Mouse (Mus musculus) testis, adult 2 months (tissue): ENCODE measurements around the gene Gjb4.

Experiments
- CTCF ChIP-seq: fragments of 200-500 bp; IDR thresholded peaks from 2 replicates; pipeline ENCODE4 v1.5.1; 2012; ENCODE audit warnings: low read depth, mild to moderate bottlenecking, inconsistent platforms, low read length, moderate library complexity; ENCODE audit not compliant: control insufficient read depth, insufficient read depth, insufficient replicate concordance
- POLR2A ChIP-seq: fragments of 200-500 bp; IDR thresholded peaks from 2 replicates; pipeline ENCODE4 v1.6.1; 2012; ENCODE audit warnings: low read depth, mild to moderate bottlenecking, inconsistent platforms, low read length, moderate library complexity; ENCODE audit not compliant: control insufficient read depth

DNA sequence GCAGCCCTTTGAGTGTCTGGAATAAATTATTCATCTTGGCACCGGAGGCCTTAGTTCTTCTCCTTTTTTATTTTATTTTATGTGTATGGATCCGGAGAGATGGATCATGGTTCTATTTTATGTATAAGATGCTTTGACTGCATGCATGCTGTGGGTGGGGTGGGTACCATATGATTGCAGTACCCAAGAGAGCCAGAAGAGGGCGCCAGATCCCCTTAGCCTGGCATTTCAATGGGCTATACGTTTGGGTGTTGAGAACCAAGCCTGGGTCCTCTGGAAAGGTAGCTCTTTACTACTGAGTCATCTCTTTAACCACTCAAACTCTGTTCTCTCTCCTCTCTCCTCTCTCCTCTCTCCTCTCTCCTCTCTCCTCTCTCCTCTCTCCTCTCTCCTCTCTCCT is 23.5 kb upstream of the Gjb4 start:
- no peak for TF ChIP-seq POLR2A
- peak; percentile 90; the same call in 1 of the 2 replicates for TF ChIP-seq CTCF
